In the genomic region with DNA sequence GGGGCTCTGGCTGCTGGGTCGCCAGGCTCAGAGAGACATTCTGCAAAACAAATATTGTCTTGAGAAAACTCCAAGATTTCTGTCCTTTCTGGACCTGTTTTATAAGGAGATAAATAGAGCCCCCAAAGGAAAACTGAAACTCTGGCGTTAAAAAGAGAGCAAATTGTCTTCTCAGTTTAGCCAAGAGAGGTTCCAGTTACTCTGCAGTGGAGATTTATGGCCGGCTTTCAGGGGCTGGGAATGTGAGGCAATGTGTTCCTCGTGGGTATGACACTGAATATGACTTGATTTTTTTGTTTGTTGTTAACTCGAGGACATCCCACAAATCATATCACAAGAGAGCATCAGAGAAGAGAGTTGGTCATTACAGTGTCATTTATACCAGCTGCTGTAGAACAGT, we compare ENCODE assay signal across 21 mouse cellular contexts.
DNase-seq lines count a peak whose midpoint lies in the region; TF ChIP-seq lines count a peak whose summit lies in the region.
"Had no signal": no experiment of that assay in that cellular context is flagged by ENCODE, and none has a peak within 500 bp of the region (broad histone marks: within the 10 kb centered on the region; RNA-seq: fewer than 3 reads in every experiment).

No protein-coding gene starts in this region.

- H3K4me1 ChIP-seq in kidney, adult 2 months (ENCODE audit: control insufficient read depth, insufficient read depth, low read length) = no peaks in the 10 kb centered on the region
- H3K4me1 ChIP-seq: forebrain, embryonic 13.5 days had no signal

- no peak overlapping the region for H3K4me3 ChIP-seq in gastrocnemius, adult 2 months
- H3K4me3 ChIP-seq in kidney, adult 2 months (ENCODE audit: insufficient read depth, low read depth, low read length) = no peak overlapping the region
- H3K4me3 ChIP-seq: forebrain, embryonic 13.5 days; heart, adult 2 months had no signal

- H3K36me3 ChIP-seq in kidney, adult 2 months (ENCODE audit: control insufficient read depth, insufficient read depth, low read length) = no peaks in the 10 kb centered on the region

- WGBS in kidney, adult 2 months = 30% methylated on average over 5 of the region's 5 CpGs

- H3K27ac ChIP-seq in gastrocnemius, adult 2 months = peak overlapping the region; percentile 62
- H3K27ac ChIP-seq in kidney, adult 2 months (ENCODE audit: insufficient read depth, low read depth, low read length) = no peak overlapping the region
- H3K27ac ChIP-seq: forebrain, embryonic 13.5 days; heart, adult 2 months; hindbrain, embryonic 14.5 days; liver, embryonic 14.5 days had no signal

- no peaks in the 10 kb centered on the region for H3K27me3 ChIP-seq in kidney, adult 2 months (replicated peaks; ENCODE audit: control insufficient read depth, insufficient read depth, low read length)
- H3K27me3 ChIP-seq: forebrain, embryonic 13.5 days; Patski had no signal

- peak; percentile 65 for DNase-seq in gastrocnemius, adult 2 months
- no peak for DNase-seq in gastrocnemius, postnatal 10 days
- DNase-seq in kidney, adult 2 months = peak; percentile 50
- DNase-seq in kidney, adult 11 months = no peak
- DNase-seq in urinary bladder, postnatal 14 days (ENCODE audit: low spot score) = peak; percentile 24
- no peak for DNase-seq in urinary bladder, postnatal 10 days (ENCODE audit: low spot score)
- no peak for DNase-seq in lung, postnatal 36 days
- DNase-seq: adrenal gland, postnatal 10 days; cerebellum, adult 11 months; cerebellum, adult 9-10 months; cerebellum, postnatal 36 days; heart, adult 2 months; layer of hippocampus, adult 9-11 months; liver; lung, adult 2 months; lung, postnatal 10 days; midbrain, embryonic 14.5 days had no signal

- TF ChIP-seq POLR2A in kidney, adult 2 months (IDR thresholded peaks at IDR 0.05; ENCODE audit: low read depth, low read length) = no peak

- no peak for TF ChIP-seq CTCF in gastrocnemius, adult 2 months (IDR thresholded peaks at IDR 0.05)
- TF ChIP-seq CTCF in kidney, adult 2 months (conservative IDR thresholded peaks at IDR 0.05; ENCODE audit: insufficient read depth, insufficient read length, low read depth, low read length) = no peak

- intact Hi-C loops in gastrocnemius, adult 2 months (cut with DNase I) = no loop called here

Comparison
In these comparisons a context has a peak if more than half of its experiments do, and no peak if none do; other contexts are left out.
1. DNase-seq: peak in gastrocnemius, adult 2 months (single experiment), kidney, adult 2 months (single experiment) and urinary bladder, postnatal 14 days (single experiment); none in gastrocnemius, postnatal 10 days (single experiment), kidney, adult 11 months (single experiment), urinary bladder, postnatal 10 days (single experiment) and lung, postnatal 36 days (single experiment).